Mouse (Mus musculus) heart, adult 2 months (tissue): ENCODE measurements at regions not wholly inside any gene's neighbourhood (a gene's known extent, or its start where the extent isn't known, plus 50 kb on each side); places are given as distances from the start of the nearest gene placed in this dataset.

Experiments used
- CTCF ChIP-seq: fragments of 200-600 bp; IDR thresholded peaks from 2 replicates; pipeline ENCODE4 v1.8.1; 2022; ENCODE audit warnings: antibody characterized with exemption, mild to moderate bottlenecking, moderate library complexity
- POLR2A ChIP-seq: fragments of 200-500 bp; IDR thresholded peaks from 2 replicates; pipeline ENCODE4 v1.6.1; 2011; ENCODE audit warnings: mild to moderate bottlenecking, low read depth, low read length, control low read depth; ENCODE audit not compliant: insufficient read depth

DNA sequence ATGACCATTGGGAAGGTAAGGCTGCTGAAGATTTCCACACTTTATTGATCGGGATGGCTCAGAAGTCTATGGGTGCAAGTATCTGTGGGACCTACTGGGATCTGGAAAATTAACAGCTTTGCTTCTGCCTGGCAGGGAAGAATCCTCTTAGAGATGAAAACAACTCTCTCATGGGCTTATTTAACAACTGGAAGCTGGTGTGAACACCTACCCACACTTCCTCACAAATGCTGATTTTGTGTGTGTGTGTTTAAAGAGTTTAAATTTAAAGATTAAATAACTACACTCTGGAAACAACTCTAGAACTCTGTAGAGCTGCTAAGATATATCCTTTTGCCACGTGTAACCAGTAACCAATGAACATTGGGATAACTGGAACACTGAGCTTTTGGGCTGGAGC lies 172.5 kb upstream of the Clnk start:
- TF ChIP-seq CTCF: no peak
- no peak for TF ChIP-seq POLR2A
